Mouse (Mus musculus) embryonic fibroblast, embryonic 13.5 days (primary cell): ENCODE measurements around the gene Ttc28.

ENCODE experiments used
- CTCF ChIP-seq: IDR thresholded peaks from 2 replicates; pipeline ENCODE4 v1.5.1; 2011; ENCODE audit warnings: mild to moderate bottlenecking, control low read depth, low read length, moderate library complexity, borderline replicate concordance; ENCODE audit not compliant: insufficient read depth
- POLR2A ChIP-seq: IDR thresholded peaks from 2 replicates; pipeline ENCODE4 v1.6.1; 2011; ENCODE audit warnings: low read depth, mild to moderate bottlenecking, control low read depth, low read length, moderate library complexity

- TF ChIP-seq CTCF (no peak), POLR2A (no peak)
These were observed 252.0 kb downstream of the Ttc28 start for GRCm38 (mm10) chr5:111131561-111131960.
